Mouse (Mus musculus) telencephalon, adult 2 months (tissue): Measurements from ENCODE around the gene Thbs4.
A peak's percentile ranks its signal among the peaks of the same experiment; 100 is the strongest.
"Not testable (repeated sequence)": the region's sequence is repeated elsewhere in the genome, so short reads cannot be mapped to it uniquely, and the experiment has no call there.

Experiments used
- DNase-seq: peaks from one replicate; pipeline ENCODE4 v3.0.0-alpha.2; 2011; ENCODE audit warnings: low read depth, low spot score

The Thbs4 gene

GRCm38 (mm10) chr13:92794462-92795214, at the start of gene Thbs4:
TSS of gene Thbs4 (minus strand) at chr13:92794818.
- no peak for DNase-seq

GRCm38 (mm10) chr13:92833162-92833561, 38.5 kb upstream of the Thbs4 start:
- no peak for DNase-seq

- DNase-seq, result no peak
Measured at GRCm38 (mm10) chr13:92828820-92829219, 34.2 kb upstream of the Thbs4 start.

GRCm38 (mm10) chr13:92817357-92817756, 22.7 kb upstream of the Thbs4 start:
- DNase-seq, result no peak

GRCm38 (mm10) chr13:92816329-92816728, 21.7 kb upstream of the Thbs4 start:
- DNase-seq, result no peak

GRCm38 (mm10) chr13:92810592-92810991, 16.0 kb upstream of the Thbs4 start:
- not testable (repeated sequence) for DNase-seq

- no peak for DNase-seq
Measured at GRCm38 (mm10) chr13:92807849-92808248, 13.2 kb upstream of the Thbs4 start.

GRCm38 (mm10) chr13:92806785-92807184, 12.2 kb upstream of the Thbs4 start:
- DNase-seq, result no peak

- DNase-seq, result peak; percentile 39
Measured at GRCm38 (mm10) chr13:92799306-92799925, 4.8 kb upstream of the Thbs4 start.

- no peak for DNase-seq
Measured at GRCm38 (mm10) chr13:92798830-92799229, 4.2 kb upstream of the Thbs4 start.

- DNase-seq, result no peak
Measured at GRCm38 (mm10) chr13:92793636-92794035, 982 bp downstream of the Thbs4 start.

- DNase-seq, result no peak
Measured at GRCm38 (mm10) chr13:92791474-92791873, 3.1 kb downstream of the Thbs4 start.

GRCm38 (mm10) chr13:92784311-92784710, 10.3 kb downstream of the Thbs4 start:
- DNase-seq, result peak; percentile 47

- DNase-seq, result no peak
Measured at GRCm38 (mm10) chr13:92783551-92783950, 11.1 kb downstream of the Thbs4 start.

GRCm38 (mm10) chr13:92780927-92781326, 13.7 kb downstream of the Thbs4 start:
- no peak for DNase-seq

GRCm38 (mm10) chr13:92780076-92780475, 14.5 kb downstream of the Thbs4 start:
- no peak for DNase-seq

- DNase-seq, result no peak
Measured at GRCm38 (mm10) chr13:92778642-92779041, 16.0 kb downstream of the Thbs4 start.

GRCm38 (mm10) chr13:92775916-92776315, 18.7 kb downstream of the Thbs4 start:
- no peak for DNase-seq

GRCm38 (mm10) chr13:92774887-92775286, 19.7 kb downstream of the Thbs4 start:
- no peak for DNase-seq

GRCm38 (mm10) chr13:92772500-92772899, 22.1 kb downstream of the Thbs4 start:
- no peak for DNase-seq

- DNase-seq, result no peak
Measured at GRCm38 (mm10) chr13:92771566-92771965, 23.1 kb downstream of the Thbs4 start.

- no peak for DNase-seq
Measured at GRCm38 (mm10) chr13:92765454-92766242, 29.0 kb downstream of the Thbs4 start.
